Mouse (Mus musculus) ES-Bruce4 (cell line): ENCODE results near the gene Shbg. TPM values are rescaled to one million over a fixed set of nuclear protein-coding genes. Genes with fewer than 3 reads are reported as not detected.

Experiments
- H3K27ac ChIP-seq: 2 replicates; pipeline ENCODE4 v1.5.1; 2012; ENCODE audit warnings: low read length, inconsistent platforms; ENCODE audit not compliant: insufficient read depth
- H3K27me3 ChIP-seq: 2 replicates; pipeline ENCODE4 v1.6.1; 2012; ENCODE audit warnings: mild to moderate bottlenecking, low read length, inconsistent platforms; ENCODE audit not compliant: control insufficient read depth, poor library complexity, insufficient read depth, severe bottlenecking
- H3K36me3 ChIP-seq: 2 replicates; pipeline ENCODE4 v1.6.1; 2012; ENCODE audit warnings: inconsistent platforms, mild to moderate bottlenecking, low read length, moderate library complexity; ENCODE audit not compliant: control insufficient read depth, poor library complexity, insufficient read depth, severe bottlenecking
- H3K4me1 ChIP-seq: one replicate; pipeline ENCODE4 v1.8.1; 2011; ENCODE audit warnings: low read length; ENCODE audit not compliant: control insufficient read depth, insufficient read depth
- H3K4me3 ChIP-seq: 2 replicates; pipeline ENCODE4 v1.5.1; 2011; ENCODE audit warnings: low read depth, mild to moderate bottlenecking, low read length
- H3K9ac ChIP-seq: 2 replicates; pipeline ENCODE4 v1.6.1; 2012; ENCODE audit warnings: low read depth, mild to moderate bottlenecking, inconsistent platforms; ENCODE audit not compliant: poor library complexity, severe bottlenecking
- H3K9me3 ChIP-seq: replicated peaks from 2 replicates; pipeline ENCODE4 v1.6.1; 2012; ENCODE audit warnings: mild to moderate bottlenecking, low read length, inconsistent platforms; ENCODE audit not compliant: control insufficient read depth, poor library complexity, insufficient read depth, severe bottlenecking
- CTCF ChIP-seq: IDR thresholded peaks from one replicate; pipeline ENCODE4 v1.8.1; 2011; ENCODE audit warnings: low read depth, low read length
- EP300 ChIP-seq: IDR thresholded peaks from 2 replicates; pipeline ENCODE4 v1.6.1; 2011; ENCODE audit warnings: low read depth, low read length; ENCODE audit not compliant: insufficient read depth
- POLR2A ChIP-seq: IDR thresholded peaks from one replicate; pipeline ENCODE4 v1.8.1; 2011; ENCODE audit warnings: low read length; ENCODE audit not compliant: insufficient read depth
- polyA plus RNA-seq: library from polyadenylated mRNA; stranded (reverse); fragments of >200 nt; gene quantifications from 2 replicates; pipeline ENCODE4 v1.2.4, GENCODE M21; 2011; ENCODE audit warnings: low read depth; ENCODE audit not compliant: missing spikeins, insufficient read depth, insufficient read length

Gene Shbg
- polyA plus RNA-seq, 1 experiment: not detected

- Histone ChIP-seq H3K9ac (no peak overlapping the region), H3K9me3 (no peaks in the 10 kb centered on the region), H3K27me3 (no peaks in the 10 kb centered on the region), H3K27ac (0 out of 2 replicates have a peak overlapping the region, but pooled peaks have one; percentile 9), H3K36me3 (peaks cover 27% of the 10 kb centered on the region), H3K4me1 (peaks cover 12% of the 10 kb centered on the region), H3K4me3 (no peak overlapping the region)
- TF ChIP-seq CTCF (no peak), EP300 (no peak), POLR2A (no peak)
Measured at GRCm38 (mm10) chr11:69565131-69565530, 52.6 kb downstream of the Shbg start.

Other genes starting within 250 kb of the Shbg start
- gene Chd3, start 248.5 kb downstream of the Shbg start, polyA plus RNA-seq: 21.9 and 25.7 TPM in 2 replicates
- gene Naa38, start 222.4 kb downstream of the Shbg start, polyA plus RNA-seq: 77.9 and 94.0 TPM in 2 replicates
- gene Cyb5d1, start 222.3 kb downstream of the Shbg start, polyA plus RNA-seq: 21.1 and 21.5 TPM in 2 replicates
- 15.7 and 16.6 TPM in 2 replicates for gene Tmem88, start 219.7 kb downstream of the Shbg start, polyA plus RNA-seq
- gene Kdm6b, start 204.2 kb downstream of the Shbg start, polyA plus RNA-seq: 23.3 and 28.4 TPM in 2 replicates
- gene Dnah2, start 68.8 kb downstream of the Shbg start, polyA plus RNA-seq: 1.2 and 2.0 TPM in 2 replicates
- gene Efnb3, start 57.7 kb downstream of the Shbg start, polyA plus RNA-seq: 3.9 and 4.0 TPM in 2 replicates
- gene Wrap53, start 37.6 kb downstream of the Shbg start, polyA plus RNA-seq: 10.3 and 17.8 TPM in 2 replicates
- 230 and 277 TPM in 2 replicates for gene Trp53, start 37.5 kb downstream of the Shbg start, polyA plus RNA-seq
- gene Atp1b2, start 12.0 kb downstream of the Shbg start, polyA plus RNA-seq: 20.4 and 24.0 TPM in 2 replicates
- gene Sat2, start 4.1 kb upstream of the Shbg start, polyA plus RNA-seq: 9.1 and 9.6 TPM in 2 replicates
- 170 and 173 TPM in 2 replicates for gene Fxr2, start 15.1 kb upstream of the Shbg start, polyA plus RNA-seq
- 45.2 and 48.1 TPM in 2 replicates for gene Sox15, start 37.4 kb upstream of the Shbg start, polyA plus RNA-seq
- 65.7 and 71.0 TPM in 2 replicates for gene Mpdu1, start 44.7 kb upstream of the Shbg start, polyA plus RNA-seq
- 32.9 and 36.2 TPM in 2 replicates for gene Cd68, start 48.2 kb upstream of the Shbg start, polyA plus RNA-seq
- gene Eif4a1, start 54.5 kb upstream of the Shbg start, polyA plus RNA-seq: 1,464 and 1,502 TPM in 2 replicates
- 198 and 221 TPM in 2 replicates for gene Senp3, start 64.2 kb upstream of the Shbg start, polyA plus RNA-seq
- 1.3 and 2.9 TPM in 2 replicates for gene Tnfsf13, start 67.9 kb upstream of the Shbg start, polyA plus RNA-seq
- 3.4 and 4.1 TPM in 2 replicates for gene Tnfsf12, start 77.9 kb upstream of the Shbg start, polyA plus RNA-seq
- gene Tnfsfm13, start 78.2 kb upstream of the Shbg start, polyA plus RNA-seq: 1.9 and 3.6 TPM in 2 replicates
- gene Polr2a, start 140.7 kb upstream of the Shbg start, polyA plus RNA-seq: 102 and 103 TPM in 2 replicates
- not detected in 2 replicates for gene Slc35g3, start 144.1 kb upstream of the Shbg start, polyA plus RNA-seq
- gene Zbtb4, start 148.0 kb upstream of the Shbg start, polyA plus RNA-seq: 3.6 and 4.8 TPM in 2 replicates
- 10.1 and 12.1 TPM in 2 replicates for gene Chrnb1, start 178.0 kb upstream of the Shbg start, polyA plus RNA-seq
- gene Fgf11, start 184.0 kb upstream of the Shbg start, polyA plus RNA-seq: 1.8 and 2.5 TPM in 2 replicates
- 10.1 and 11.6 TPM in 2 replicates for gene Tmem102, start 187.7 kb upstream of the Shbg start, polyA plus RNA-seq
- not detected in 2 replicates for gene Gm39566, start 197.4 kb upstream of the Shbg start, polyA plus RNA-seq
- gene Spem2, start 200.6 kb upstream of the Shbg start, polyA plus RNA-seq: not detected in 2 replicates
- not detected in 2 replicates for gene Spem1, start 204.3 kb upstream of the Shbg start, polyA plus RNA-seq
- gene Nlgn2, start 219.9 kb upstream of the Shbg start, polyA plus RNA-seq: 19.6 and 25.4 TPM in 2 replicates
- gene Tmem256, start 220.6 kb upstream of the Shbg start, polyA plus RNA-seq: 97.1 and 103 TPM in 2 replicates
- gene Plscr3, start 228.5 kb upstream of the Shbg start, polyA plus RNA-seq: 27.2 and 31.2 TPM in 2 replicates
- gene Tnk1, start 240.8 kb upstream of the Shbg start, polyA plus RNA-seq: 15.6 and 19.6 TPM in 2 replicates